Mouse (Mus musculus): ENCODE measurements around the gene Creg1. TPM values are rescaled to one million over a fixed set of nuclear protein-coding genes. Genes with fewer than 3 reads are reported as not detected.

Creg1 gene
- polyA plus RNA-seq, 1 experiment = 36.9 TPM

- H3K36me3 ChIP-seq (ENCODE audit: control insufficient read depth, insufficient read depth, low read length) = no peaks in the 10 kb centered on the region
- H3K4me1 ChIP-seq (ENCODE audit: control insufficient read depth, insufficient read depth, low read length) = peaks cover 9% of the 10 kb centered on the region
- TF ChIP-seq CTCF (IDR thresholded peaks at IDR 0.05; ENCODE audit: control insufficient read depth, insufficient read depth, insufficient replicate concordance, low read depth, low read length) (no peak), POLR2A (IDR thresholded peaks at IDR 0.05; ENCODE audit: control insufficient read depth, low read depth, low read length) (no peak)
- H3K27ac ChIP-seq (ENCODE audit: control insufficient read depth, insufficient read depth, low read depth, low read length) = no peak overlapping the region
- no peak overlapping the region for H3K4me3 ChIP-seq (ENCODE audit: control insufficient read depth, low read depth, low read length)
- H3K27me3 ChIP-seq (ENCODE audit: control insufficient read depth, insufficient read depth, low read length) = no peaks in the 10 kb centered on the region
Measured at GRCm38 (mm10) chr1:165775518-165776294, 12.2 kb downstream of the Creg1 start.

GRCm38 (mm10) chr1:165779954-165780585 lies 16.5 kb downstream of the Creg1 start:
- TF ChIP-seq CTCF (IDR thresholded peaks at IDR 0.05; ENCODE audit: control insufficient read depth, insufficient read depth, insufficient replicate concordance, low read depth, low read length) (no peak), POLR2A (IDR thresholded peaks at IDR 0.05; ENCODE audit: control insufficient read depth, low read depth, low read length) (no peak)
- no peak overlapping the region for H3K27ac ChIP-seq (ENCODE audit: control insufficient read depth, insufficient read depth, low read depth, low read length)
- H3K36me3 ChIP-seq (ENCODE audit: control insufficient read depth, insufficient read depth, low read length) = no peaks in the 10 kb centered on the region
- peak overlapping the region; percentile 33 for H3K4me3 ChIP-seq (ENCODE audit: control insufficient read depth, low read depth, low read length)
- H3K27me3 ChIP-seq (ENCODE audit: control insufficient read depth, insufficient read depth, low read length) = no peaks in the 10 kb centered on the region
- peaks cover 8% of the 10 kb centered on the region for H3K4me1 ChIP-seq (ENCODE audit: control insufficient read depth, insufficient read depth, low read length)

- Histone ChIP-seq H3K4me3 (ENCODE audit: control insufficient read depth, low read depth, low read length) (peak overlapping the region; percentile 33), H3K4me1 (ENCODE audit: control insufficient read depth, insufficient read depth, low read length) (peaks cover 8% of the 10 kb centered on the region), H3K27me3 (ENCODE audit: control insufficient read depth, insufficient read depth, low read length) (no peaks in the 10 kb centered on the region), H3K27ac (ENCODE audit: control insufficient read depth, insufficient read depth, low read depth, low read length) (no peak overlapping the region), H3K36me3 (ENCODE audit: control insufficient read depth, insufficient read depth, low read length) (no peaks in the 10 kb centered on the region)
- no peak for TF ChIP-seq POLR2A (IDR thresholded peaks at IDR 0.05; ENCODE audit: control insufficient read depth, low read depth, low read length)
- TF ChIP-seq CTCF (IDR thresholded peaks at IDR 0.05; ENCODE audit: control insufficient read depth, insufficient read depth, insufficient replicate concordance, low read depth, low read length) = peak; percentile 90
Measured at GRCm38 (mm10) chr1:165780586-165781111, 17.1 kb downstream of the Creg1 start.

- Histone ChIP-seq H3K4me1 (ENCODE audit: control insufficient read depth, insufficient read depth, low read length) (peaks cover 8% of the 10 kb centered on the region), H3K36me3 (ENCODE audit: control insufficient read depth, insufficient read depth, low read length) (no peaks in the 10 kb centered on the region), H3K4me3 (ENCODE audit: control insufficient read depth, low read depth, low read length) (peak overlapping the region; percentile 44), H3K27me3 (ENCODE audit: control insufficient read depth, insufficient read depth, low read length) (no peaks in the 10 kb centered on the region), H3K27ac (ENCODE audit: control insufficient read depth, insufficient read depth, low read depth, low read length) (no peak overlapping the region)
- no peak for TF ChIP-seq POLR2A (IDR thresholded peaks at IDR 0.05; ENCODE audit: control insufficient read depth, low read depth, low read length)
- TF ChIP-seq CTCF (IDR thresholded peaks at IDR 0.05; ENCODE audit: control insufficient read depth, insufficient read depth, insufficient replicate concordance, low read depth, low read length) = no peak
Measured at GRCm38 (mm10) chr1:165781426-165781825, 17.9 kb downstream of the Creg1 start.

- Histone ChIP-seq H3K4me1 (ENCODE audit: control insufficient read depth, insufficient read depth, low read length) (peaks cover 8% of the 10 kb centered on the region), H3K4me3 (ENCODE audit: control insufficient read depth, low read depth, low read length) (peak overlapping the region; percentile 44), H3K27me3 (ENCODE audit: control insufficient read depth, insufficient read depth, low read length) (no peaks in the 10 kb centered on the region), H3K36me3 (ENCODE audit: control insufficient read depth, insufficient read depth, low read length) (no peaks in the 10 kb centered on the region), H3K27ac (ENCODE audit: control insufficient read depth, insufficient read depth, low read depth, low read length) (no peak overlapping the region)
- no peak for TF ChIP-seq POLR2A (IDR thresholded peaks at IDR 0.05; ENCODE audit: control insufficient read depth, low read depth, low read length)
- no peak for TF ChIP-seq CTCF (IDR thresholded peaks at IDR 0.05; ENCODE audit: control insufficient read depth, insufficient read depth, insufficient replicate concordance, low read depth, low read length)
Measured at GRCm38 (mm10) chr1:165781911-165782310, 18.4 kb downstream of the Creg1 start.

- H3K27ac ChIP-seq (ENCODE audit: control insufficient read depth, insufficient read depth, low read depth, low read length) = no peak overlapping the region
Measured at GRCm38 (mm10) chr1:165786296-165786695, 22.8 kb downstream of the Creg1 start.

GRCm38 (mm10) chr1:165788511-165788910 lies 25.0 kb downstream of the Creg1 start, which contains the start of gene Cd247:
Gene Cd247 (plus strand): TSS chr1:165788681.
- H3K36me3 ChIP-seq (ENCODE audit: control insufficient read depth, insufficient read depth, low read length) = no peaks in the 10 kb centered on the region
- no peaks in the 10 kb centered on the region; the same call in 1 of the 2 replicates for H3K4me1 ChIP-seq (ENCODE audit: control insufficient read depth, insufficient read depth, low read length)
- no peak within 1 kb of the TSS for H3K4me3 ChIP-seq (ENCODE audit: control insufficient read depth, low read depth, low read length)
- H3K27me3 ChIP-seq (ENCODE audit: control insufficient read depth, insufficient read depth, low read length) = no peaks in the 10 kb centered on the region
- no peak for TF ChIP-seq CTCF (IDR thresholded peaks at IDR 0.05; ENCODE audit: control insufficient read depth, insufficient read depth, insufficient replicate concordance, low read depth, low read length)
- TF ChIP-seq POLR2A (IDR thresholded peaks at IDR 0.05; ENCODE audit: control insufficient read depth, low read depth, low read length) = no peak
- no peak within 1 kb of the TSS for H3K27ac ChIP-seq (ENCODE audit: control insufficient read depth, insufficient read depth, low read depth, low read length)

More at GRCm38 (mm10) chr1:165786296-165786695, 22.8 kb downstream of the Creg1 start:
- TF ChIP-seq POLR2A (IDR thresholded peaks at IDR 0.05; ENCODE audit: control insufficient read depth, low read depth, low read length) (no peak), CTCF (IDR thresholded peaks at IDR 0.05; ENCODE audit: control insufficient read depth, insufficient read depth, insufficient replicate concordance, low read depth, low read length) (no peak)
- Histone ChIP-seq H3K36me3 (ENCODE audit: control insufficient read depth, insufficient read depth, low read length) (no peaks in the 10 kb centered on the region), H3K4me1 (ENCODE audit: control insufficient read depth, insufficient read depth, low read length) (peaks cover 3% of the 10 kb centered on the region), H3K27me3 (ENCODE audit: control insufficient read depth, insufficient read depth, low read length) (no peaks in the 10 kb centered on the region), H3K4me3 (ENCODE audit: control insufficient read depth, low read depth, low read length) (no peak overlapping the region)
